Mouse (Mus musculus) CD8-positive naive resting alpha-beta T cell, adult 57 days (primary cell): ENCODE results near the gene D130040H23Rik. TPM values are rescaled to one million over a fixed set of nuclear protein-coding genes. Genes with fewer than 3 reads are reported as not detected.

Experiments
- total RNA-seq: library from RNA; stranded (reverse); gene quantifications from one replicate; pipeline ENCODE4 v1.2.4, GENCODE M21; 2023

D130040H23Rik gene
- total RNA-seq, result 17.0 TPM

GRCm38 (mm10) chr8:69270386-69271202 lies at the start of gene D130040H23Rik:
D130040H23Rik (plus strand) TSS chr8:69271080.

Other genes starting within 250 kb of the D130040H23Rik start
- 14.4 TPM for gene Zfp930, start 62.0 kb upstream of the D130040H23Rik start, total RNA-seq
- gene Gm9495, start 182.5 kb downstream of the D130040H23Rik start, total RNA-seq, result not detected